In genomic region chr11:67135532-67135931, GRCm38 (mm10) we compare ENCODE assay signal across 40 mouse cellular contexts. TPM values are rescaled to one million over a fixed set of nuclear protein-coding genes. Genes with fewer than 3 reads are reported as not detected.
"Had no signal": no experiment of that assay in that cellular context is flagged by ENCODE, and none has a peak within 500 bp of the region (broad histone marks: within the 10 kb centered on the region; RNA-seq: fewer than 3 reads in every experiment).

No protein-coding gene starts in this region.

- H3K9me3 ChIP-seq: heart, embryonic 10.5 days; heart, embryonic 12.5 days; heart, embryonic 13.5 days; heart, embryonic 15.5 days; hindbrain, embryonic 10.5 days; hindbrain, embryonic 12.5 days; hindbrain, embryonic 13.5 days; hindbrain, embryonic 15.5 days; intestine, embryonic 15.5 days; kidney, embryonic 15.5 days had no signal

- H3K4me2 ChIP-seq: heart, embryonic 11.5 days; heart, embryonic 12.5 days; heart, embryonic 13.5 days; heart, embryonic 15.5 days; hindbrain, embryonic 12.5 days; hindbrain, embryonic 13.5 days; hindbrain, embryonic 14.5 days; hindbrain, embryonic 15.5 days; intestine, embryonic 15.5 days; kidney, embryonic 15.5 days had no signal

- H3K4me3 ChIP-seq: heart, embryonic 10.5 days; heart, embryonic 12.5 days; heart, embryonic 13.5 days; heart, embryonic 15.5 days; hindbrain, embryonic 10.5 days; hindbrain, embryonic 12.5 days; hindbrain, embryonic 13.5 days; hindbrain, embryonic 15.5 days; intestine, embryonic 15.5 days; kidney, embryonic 15.5 days; layer of hippocampus, adult 2 months; left cerebral cortex, adult 2 months had no signal

- H3K27ac ChIP-seq: heart, embryonic 10.5 days; heart, embryonic 13.5 days; heart, embryonic 15.5 days; hindbrain, embryonic 10.5 days; hindbrain, embryonic 12.5 days; hindbrain, embryonic 13.5 days; hindbrain, embryonic 14.5 days; hindbrain, embryonic 15.5 days; hindbrain, postnatal 0 days; intestine, embryonic 15.5 days; kidney, embryonic 15.5 days; kidney, postnatal 0 days; layer of hippocampus, adult 2 months; left cerebral cortex, adult 2 months had no signal

- H3K4me1 ChIP-seq: heart, embryonic 10.5 days; heart, embryonic 12.5 days; heart, embryonic 13.5 days; heart, embryonic 15.5 days; hindbrain, embryonic 10.5 days; hindbrain, embryonic 12.5 days; hindbrain, embryonic 13.5 days; hindbrain, embryonic 15.5 days; intestine, embryonic 15.5 days; kidney, embryonic 15.5 days had no signal

- DNase-seq: heart, postnatal 10 days; heart, postnatal 36 days; heart, postnatal 4 days; kidney, adult 11 months; kidney, adult 18-20 months; kidney, adult 2 months; kidney, adult 8-10 months; kidney, adult 9 months; kidney, postnatal 10 days; kidney, postnatal 14 days; kidney, postnatal 25 days; kidney, postnatal 36 days; kidney, postnatal 4 days; layer of hippocampus, adult 9-11 months; layer of hippocampus, postnatal 36 days had no signal

- H3K36me3 ChIP-seq: heart, embryonic 10.5 days; heart, embryonic 12.5 days; heart, embryonic 13.5 days; heart, embryonic 15.5 days; hindbrain, embryonic 10.5 days; hindbrain, embryonic 12.5 days; hindbrain, embryonic 13.5 days; hindbrain, embryonic 15.5 days; intestine, embryonic 15.5 days; kidney, embryonic 15.5 days had no signal

- H3K9ac ChIP-seq: heart, embryonic 12.5 days; heart, embryonic 13.5 days; heart, embryonic 15.5 days; hindbrain, embryonic 12.5 days; hindbrain, embryonic 13.5 days; hindbrain, embryonic 14.5 days; hindbrain, embryonic 15.5 days; intestine, embryonic 15.5 days; kidney, embryonic 15.5 days had no signal

- H3K27me3 ChIP-seq: heart, embryonic 12.5 days; heart, embryonic 13.5 days; hindbrain, embryonic 12.5 days; hindbrain, embryonic 15.5 days; intestine, embryonic 15.5 days; kidney, embryonic 15.5 days had no signal

RNA-seq across cellular contexts. Expression of gene Myh2, which starts 35.3 kb away (rescaled TPM):
- total RNA-seq: heart, postnatal 10 days; heart, postnatal 25 days; heart, postnatal 36 days; hematopoietic stem cell, adult 5-6 weeks had no signal
- polyA plus RNA-seq: heart, embryonic 10.5 days; heart, embryonic 11.5 days; heart, embryonic 12.5 days; heart, embryonic 13.5 days; heart, embryonic 14.5 days; heart, postnatal 0 days; hindbrain, embryonic 10.5 days; hindbrain, embryonic 11.5 days; hindbrain, embryonic 12.5 days; inflammation-experienced regulatory T-cells, adult 6 months; intestine, embryonic 15.5 days; kidney, embryonic 14.5 days; kidney, embryonic 15.5 days; kidney, embryonic 16.5 days; kidney, postnatal 0 days; large intestine, adult 2 months had no signal

RNA-seq across cellular contexts. Expression of gene Myh3, which starts 57.4 kb away (rescaled TPM):
- total RNA-seq: heart, postnatal 25 days; heart, postnatal 36 days; hematopoietic stem cell, adult 5-6 weeks had no signal
